Mouse (Mus musculus) megakaryocyte-erythroid progenitor cell, adult 5-6 weeks (primary cell): Measurements from ENCODE around the gene Krtap28-10. TPM values are rescaled to one million over a fixed set of nuclear protein-coding genes. Genes with fewer than 3 reads are reported as not detected.
"Not testable (repeated sequence)": the region's sequence is repeated elsewhere in the genome, so short reads cannot be mapped to it uniquely, and the experiment has no call there.

Experiments used
- ATAC-seq: replicated peaks from 2 replicates; pipeline ENCODE4 v1.8.0; 2016; ENCODE audit warnings: mild to moderate bottlenecking, inconsistent platforms; ENCODE audit not compliant: severe bottlenecking, poor library complexity, low FRiP score, low TSS enrichment
- total RNA-seq, 2 experiments: library from RNA; stranded (forward) in 1 of 2; stranded (reverse) in 1 of 2; fragments of 200-1000, 215-1000 nt in 1 of 2; fragments of >200 nt in 1 of 2; fragmentation: Nextera tagmentation in 1 of 2; gene quantifications; 2 replicates each; pipeline ENCODE4 v1.2.3; 2014 to 2017

Krtap28-10 gene
- total RNA-seq, 2 experiments from 2014 or later: not detected

DNA sequence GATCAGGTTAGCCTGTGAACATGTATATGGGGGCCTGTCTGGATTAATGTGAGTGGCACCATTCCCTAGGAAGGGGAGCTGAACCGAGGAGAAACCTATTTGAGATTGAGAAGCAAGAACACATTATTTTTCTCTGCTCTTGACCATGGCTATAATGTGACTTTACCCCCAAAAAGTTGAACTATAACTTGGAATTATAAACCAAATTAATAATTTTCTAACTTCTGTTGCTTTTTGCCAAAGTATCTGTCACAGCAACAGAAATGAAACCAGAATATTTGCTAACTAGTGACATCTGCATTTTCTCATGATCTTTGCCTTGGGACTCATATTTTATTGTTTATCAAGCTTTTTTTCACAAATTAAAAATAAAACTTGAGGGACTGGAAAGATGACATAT is 25.7 kb downstream of the Krtap28-10 start:
- ATAC-seq: no peak

DNA sequence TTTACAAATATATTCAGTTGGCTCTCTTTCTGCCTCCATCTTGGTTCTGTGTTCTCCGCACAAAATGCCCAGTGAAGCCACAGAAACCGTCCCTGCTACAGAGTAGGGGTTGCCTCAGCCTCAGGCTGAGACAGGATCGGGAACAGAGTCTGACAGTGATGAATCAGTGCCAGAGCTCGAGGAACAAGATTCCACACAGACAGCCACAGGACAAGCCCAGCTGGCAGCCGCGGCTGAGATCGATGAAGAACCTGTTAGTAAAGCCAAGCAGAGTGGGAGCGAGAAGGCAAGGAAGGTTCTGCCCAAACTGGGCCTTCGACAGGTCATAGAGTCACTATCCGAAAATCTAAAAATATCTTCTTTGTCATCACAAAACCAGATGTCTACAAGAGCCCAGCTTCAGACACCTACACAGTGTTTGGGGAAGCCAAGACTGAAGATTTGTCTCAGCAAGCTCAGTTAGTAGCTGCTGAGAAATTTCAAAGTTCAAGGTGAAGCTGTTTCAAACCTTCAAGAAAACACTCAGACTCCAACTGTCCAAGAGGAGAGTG is 26.9 kb downstream of the Krtap28-10 start:
- ATAC-seq: no peak

DNA sequence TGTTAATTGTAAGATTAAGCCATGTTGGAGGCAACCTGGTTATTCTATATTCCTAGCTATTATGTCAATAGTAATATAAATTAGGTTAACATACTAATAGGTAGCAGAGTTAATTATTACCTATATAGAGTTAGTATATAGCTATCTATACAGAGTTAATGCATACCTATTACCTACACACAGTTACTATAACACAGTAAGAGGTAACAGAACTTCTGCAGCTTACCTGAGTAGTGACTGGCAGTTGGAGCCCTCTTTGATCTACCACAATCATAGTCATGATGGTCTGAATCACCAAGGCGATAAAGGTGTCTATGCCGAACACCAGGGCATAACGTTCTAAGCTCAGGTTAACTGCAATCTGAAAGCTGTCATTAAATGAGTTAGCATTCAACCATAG is 27.8 kb downstream of the Krtap28-10 start:
- no peak for ATAC-seq

DNA sequence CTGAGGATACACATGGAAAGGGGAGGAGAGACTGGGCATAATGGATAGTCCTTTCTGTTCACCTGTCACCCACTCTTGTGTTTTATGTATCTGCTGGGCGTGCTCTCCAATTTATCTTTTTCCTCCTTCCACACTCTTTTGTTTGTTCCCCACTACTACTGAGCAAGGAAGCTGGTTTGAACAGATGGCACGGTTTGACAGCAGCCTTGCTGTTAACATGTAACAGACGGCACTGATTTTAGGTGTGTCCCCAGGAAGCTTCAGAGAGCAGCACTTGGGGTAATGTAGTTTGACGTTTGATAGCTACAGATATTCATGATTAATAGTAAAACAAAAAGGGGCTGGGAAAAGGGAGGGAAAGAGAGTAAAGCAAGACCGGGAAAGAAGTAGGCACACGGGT is 34.8 kb downstream of the Krtap28-10 start:
- no peak for ATAC-seq

DNA sequence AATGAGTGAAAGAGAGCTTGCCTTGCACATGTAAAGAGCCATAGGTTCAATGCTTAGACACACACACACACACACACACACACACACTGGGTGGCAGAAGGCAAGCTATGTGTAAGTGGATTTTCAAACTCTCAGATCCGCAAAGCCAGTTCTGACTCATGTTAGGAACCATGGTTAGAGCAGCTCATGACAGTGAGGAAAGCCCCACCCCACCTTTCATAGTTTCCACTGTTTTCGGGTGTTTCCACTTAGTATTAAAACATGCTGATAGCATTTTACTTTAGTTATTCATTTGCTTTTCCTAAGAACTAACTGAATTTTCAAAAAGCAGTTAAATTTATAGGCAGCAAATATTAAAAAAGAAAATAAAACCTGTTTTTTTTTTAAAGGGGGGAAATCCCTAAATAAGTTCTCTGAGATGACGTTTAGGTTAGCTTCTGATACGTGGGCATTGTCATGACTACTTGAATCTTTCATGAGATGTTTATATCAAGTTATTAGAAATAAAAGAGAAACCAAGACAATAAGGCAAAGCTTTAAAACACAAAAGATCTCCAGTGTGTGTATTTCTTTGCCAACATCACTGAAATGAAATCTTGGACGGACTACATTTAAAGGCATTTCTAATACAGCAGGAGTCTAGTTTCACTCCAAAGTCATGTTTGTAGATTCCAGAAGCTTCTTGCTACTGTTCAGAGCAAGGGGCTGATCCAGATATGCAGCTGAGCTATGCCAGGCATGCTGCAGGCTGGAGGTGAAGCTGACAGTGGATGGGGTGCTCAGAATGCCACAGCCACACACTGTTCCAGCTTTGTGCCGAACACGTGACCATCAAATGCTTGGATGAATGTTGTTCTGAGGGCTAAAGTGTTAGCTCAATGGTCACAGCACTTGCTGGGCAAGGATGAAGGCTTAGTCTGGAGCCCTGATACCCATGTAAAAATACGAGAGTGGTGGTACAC is 35.8 kb downstream of the Krtap28-10 start:
- no peak for ATAC-seq

DNA sequence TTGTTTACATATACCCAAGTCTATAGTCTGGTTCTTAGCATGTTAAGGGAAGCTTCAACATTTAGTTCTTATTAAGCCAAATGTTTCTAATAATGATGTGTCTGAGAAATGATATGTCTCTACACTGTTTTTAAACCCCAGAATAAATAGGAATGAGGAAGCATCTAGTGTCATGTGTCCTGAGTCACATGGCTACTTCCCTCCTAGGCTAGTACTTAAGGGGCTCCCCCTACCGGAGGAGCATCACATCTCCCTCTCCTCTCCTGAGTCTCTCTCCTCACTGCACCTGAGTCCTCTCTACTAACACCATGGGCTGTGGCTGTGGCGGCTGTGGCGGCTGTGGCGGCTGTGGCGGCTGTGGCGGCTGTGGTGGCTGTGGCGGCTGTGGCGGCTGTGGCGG is 42.0 kb downstream of the Krtap28-10 start, which contains the start of gene Gm47959:
Gene Gm47959, plus strand, starts transcription at position 243 of the 400 bp plus-strand sequence.
- not testable (repeated sequence) for ATAC-seq

DNA sequence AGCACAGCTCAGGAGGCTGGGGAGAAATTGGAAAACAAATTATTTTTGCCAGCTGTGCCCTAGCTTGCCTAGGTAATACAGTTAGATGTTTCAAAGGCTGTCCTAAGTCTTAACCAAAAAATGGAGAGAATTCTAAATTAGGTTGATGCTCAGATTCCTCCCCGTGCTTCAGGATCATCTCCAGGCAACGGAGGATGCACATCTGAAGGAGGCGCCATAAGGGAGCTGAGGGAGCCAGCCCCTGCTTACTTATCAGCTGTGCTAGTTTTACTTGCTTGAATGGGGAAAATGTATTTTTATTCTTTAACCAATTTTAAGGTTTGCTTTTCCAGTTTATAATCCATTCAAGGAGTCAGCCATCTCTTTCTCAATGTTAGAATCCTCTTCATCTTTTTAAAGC is 48.3 kb downstream of the Krtap28-10 start:
- no peak for ATAC-seq

DNA sequence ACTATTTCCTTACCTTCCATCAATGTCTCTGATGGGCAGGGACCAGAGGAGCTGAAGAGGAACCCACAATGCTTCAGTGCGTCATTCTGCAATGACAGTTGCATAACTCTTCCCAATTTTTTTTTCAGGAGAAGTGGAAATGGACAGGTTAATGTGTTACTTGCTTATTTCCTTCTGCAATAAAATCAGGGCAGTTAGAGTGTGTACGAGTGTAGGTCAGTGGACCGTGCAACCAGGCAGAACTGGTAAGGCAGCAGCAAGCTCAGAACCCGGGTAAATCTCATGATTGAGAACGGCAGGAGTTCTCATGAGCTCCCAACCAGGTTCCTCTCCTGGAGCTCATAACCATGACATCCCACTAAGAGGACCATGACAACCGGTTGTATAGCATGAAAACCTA is 50.2 kb downstream of the Krtap28-10 start:
- ATAC-seq: no peak

DNA sequence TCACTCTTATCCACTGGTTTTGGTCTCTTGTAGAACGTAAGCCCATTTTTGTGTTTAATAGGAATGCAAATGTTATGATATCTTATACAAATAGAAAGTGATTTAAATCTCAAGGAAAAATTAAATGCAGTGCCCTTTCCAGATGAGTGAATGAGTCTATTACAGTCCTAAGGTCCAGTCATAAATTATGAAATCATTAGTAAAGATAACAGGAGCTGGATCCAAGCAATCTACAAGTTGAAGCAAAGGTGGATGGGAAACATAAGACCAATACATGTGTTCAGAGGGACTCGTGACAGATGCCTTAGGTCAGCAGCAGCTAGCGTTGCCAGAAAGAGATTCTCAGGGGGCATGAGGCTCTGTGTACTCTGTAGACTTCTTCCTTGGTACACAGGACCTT is 50.7 kb downstream of the Krtap28-10 start:
- ATAC-seq: no peak

Other genes with a start within 250 kb of the Krtap28-10 start
- gene Agfg1, start 203.0 kb downstream of the Krtap28-10 start, total RNA-seq (2014; fragmentation: Nextera tagmentation): 30.1 and 39.6 TPM in 2 replicates
- 32.5 and 42.1 TPM in 2 replicates for gene Agfg1, start 203.0 kb downstream of the Krtap28-10 start, total RNA-seq (2017)
- gene A030005L19Rik, start 129.2 kb downstream of the Krtap28-10 start, total RNA-seq (2014; fragmentation: Nextera tagmentation): not detected in 2 replicates
- gene A030005L19Rik, start 129.2 kb downstream of the Krtap28-10 start, total RNA-seq (2017): not detected in 2 replicates
- gene A030014E15Rik, start 117.6 kb downstream of the Krtap28-10 start, total RNA-seq (2014; fragmentation: Nextera tagmentation): not detected in 2 replicates
- not detected in 2 replicates for gene A030014E15Rik, start 117.6 kb downstream of the Krtap28-10 start, total RNA-seq (2017)
- not detected in 2 replicates for gene Gm6217, start 111.1 kb downstream of the Krtap28-10 start, total RNA-seq (2014; fragmentation: Nextera tagmentation)
- not detected in 2 replicates for gene Gm6217, start 111.1 kb downstream of the Krtap28-10 start, total RNA-seq (2017)
- not detected in 2 replicates for gene A030003K21Rik, start 99.1 kb downstream of the Krtap28-10 start, total RNA-seq (2014; fragmentation: Nextera tagmentation)
- not detected in 2 replicates for gene A030003K21Rik, start 99.1 kb downstream of the Krtap28-10 start, total RNA-seq (2017)
- not detected in 2 replicates for gene Gm7544, start 86.5 kb downstream of the Krtap28-10 start, total RNA-seq (2014; fragmentation: Nextera tagmentation)
- not detected in 2 replicates for gene Gm7544, start 86.5 kb downstream of the Krtap28-10 start, total RNA-seq (2017)
- gene Gm47955, start 82.2 kb downstream of the Krtap28-10 start, total RNA-seq (2014; fragmentation: Nextera tagmentation): not detected in 2 replicates
- gene Gm47955, start 82.2 kb downstream of the Krtap28-10 start, total RNA-seq (2017): not detected in 2 replicates
- gene Gm47959, start 41.9 kb downstream of the Krtap28-10 start, total RNA-seq (2014; fragmentation: Nextera tagmentation): not detected in 2 replicates
- gene Gm47959, start 41.9 kb downstream of the Krtap28-10 start, total RNA-seq (2017): not detected in 2 replicates
- gene Slc19a3, start 4.0 kb downstream of the Krtap28-10 start, total RNA-seq (2014; fragmentation: Nextera tagmentation): not detected in 2 replicates
- gene Slc19a3, start 4.0 kb downstream of the Krtap28-10 start, total RNA-seq (2017): not detected in 2 replicates
- not detected in 2 replicates for gene Gm47969, start 2.5 kb upstream of the Krtap28-10 start, total RNA-seq (2014; fragmentation: Nextera tagmentation)
- not detected in 2 replicates for gene Gm47969, start 2.5 kb upstream of the Krtap28-10 start, total RNA-seq (2017)
- not detected in 2 replicates for gene A030005K14Rik, start 16.9 kb upstream of the Krtap28-10 start, total RNA-seq (2014; fragmentation: Nextera tagmentation)
- gene A030005K14Rik, start 16.9 kb upstream of the Krtap28-10 start, total RNA-seq (2017): not detected in 2 replicates
- gene Krtap28-13, start 18.4 kb upstream of the Krtap28-10 start, total RNA-seq (2014; fragmentation: Nextera tagmentation): not detected in 2 replicates
- gene Krtap28-13, start 18.4 kb upstream of the Krtap28-10 start, total RNA-seq (2017): not detected in 2 replicates
- gene Ccl20, start 74.3 kb upstream of the Krtap28-10 start, total RNA-seq (2014; fragmentation: Nextera tagmentation): not detected in 2 replicates
- not detected in 2 replicates for gene Ccl20, start 74.3 kb upstream of the Krtap28-10 start, total RNA-seq (2017)
- not detected in 2 replicates for gene Daw1, start 117.3 kb upstream of the Krtap28-10 start, total RNA-seq (2014; fragmentation: Nextera tagmentation)
- gene Daw1, start 117.3 kb upstream of the Krtap28-10 start, total RNA-seq (2017): not detected in 2 replicates